12 mouse cellular contexts compared by ENCODE assay signal in genomic region chr10:77266281-77266680, GRCm38 (mm10). TPM values are rescaled to one million over a fixed set of nuclear protein-coding genes. Genes with fewer than 3 reads are reported as not detected.
A peak's percentile ranks its signal among the peaks of the same experiment; 100 is the strongest.
DNase-seq lines count a peak whose midpoint lies in the region; ATAC-seq lines count a peak whose summit lies in the region.
"Had no signal": no experiment of that assay in that cellular context is flagged by ENCODE, and none has a peak within 500 bp of the region (broad histone marks: within the 10 kb centered on the region; RNA-seq: fewer than 3 reads in every experiment).

No protein-coding gene starts in this region.

- H3K9ac ChIP-seq in kidney, embryonic 16.5 days (replicated peaks; ENCODE audit: low read length) = no peak overlapping the region
- no peak overlapping the region for H3K9ac ChIP-seq in kidney, embryonic 14.5 days (ENCODE audit: low read depth, low read length)
- H3K9ac ChIP-seq: embryonic facial prominence, embryonic 15.5 days had no signal

- H3K4me1 ChIP-seq in kidney, embryonic 16.5 days (ENCODE audit: insufficient read depth, low read length) = no peaks in the 10 kb centered on the region
- H3K4me1 ChIP-seq in kidney, embryonic 14.5 days (ENCODE audit: control insufficient read depth, insufficient read depth, low read length) = no peaks in the 10 kb centered on the region
- H3K4me1 ChIP-seq: embryonic facial prominence, embryonic 15.5 days had no signal

- intact Hi-C loops in heart, postnatal 10 days (cut with DNase I) = no loop called here

- H3K4me3 ChIP-seq in kidney, embryonic 16.5 days (ENCODE audit: low read length) = no peak overlapping the region
- H3K4me3 ChIP-seq in kidney, embryonic 14.5 days (ENCODE audit: low read length) = no peak overlapping the region
- H3K4me3 ChIP-seq: embryonic facial prominence, embryonic 15.5 days had no signal

- H3K4me2 ChIP-seq in kidney, embryonic 16.5 days (replicated peaks; ENCODE audit: low read depth, low read length) = no peak overlapping the region
- no peak overlapping the region for H3K4me2 ChIP-seq in kidney, embryonic 14.5 days (replicated peaks; ENCODE audit: low read depth, low read length)
- H3K4me2 ChIP-seq: embryonic facial prominence, embryonic 15.5 days had no signal

- H3K9me3 ChIP-seq in kidney, embryonic 16.5 days (ENCODE audit: low read length) = no peaks in the 10 kb centered on the region
- H3K9me3 ChIP-seq in kidney, embryonic 14.5 days (ENCODE audit: control insufficient read depth, low read length) = no peaks in the 10 kb centered on the region
- H3K9me3 ChIP-seq: embryonic facial prominence, embryonic 15.5 days; G1E had no signal

- H3K36me3 ChIP-seq in kidney, embryonic 16.5 days (ENCODE audit: insufficient read depth, low read length) = peaks cover 82% of the 10 kb centered on the region
- H3K36me3 ChIP-seq in kidney, embryonic 14.5 days (ENCODE audit: control insufficient read depth, insufficient read depth, low read length) = peaks cover 87% of the 10 kb centered on the region

- H3K27ac ChIP-seq in kidney, embryonic 16.5 days (ENCODE audit: low read length) = 0 out of 2 replicates have a peak overlapping the region, but pooled peaks have one; percentile 31
- no peak overlapping the region for H3K27ac ChIP-seq in kidney, embryonic 14.5 days (ENCODE audit: low read depth, low read length)
- H3K27ac ChIP-seq: embryonic facial prominence, embryonic 15.5 days had no signal

- ATAC-seq in kidney, embryonic 16.5 days (ENCODE audit: low FRiP score, low TSS enrichment) = no peak
- no peak for ATAC-seq in kidney, embryonic 14.5 days (ENCODE audit: low FRiP score, low TSS enrichment)

- H3K27me3 ChIP-seq in kidney, embryonic 16.5 days (ENCODE audit: insufficient read depth, low read length) = no peaks in the 10 kb centered on the region
- H3K27me3 ChIP-seq in kidney, embryonic 14.5 days (ENCODE audit: control insufficient read depth, insufficient read depth, low read length) = no peaks in the 10 kb centered on the region
- H3K27me3 ChIP-seq: embryonic facial prominence, embryonic 15.5 days had no signal

- peak; percentile 35 to 36 for DNase-seq in heart, postnatal 10 days
- peak; percentile 41 to 50 for DNase-seq in kidney, postnatal 36 days
- DNase-seq in lung, postnatal 36 days = peak; percentile 58
- DNase-seq in testis, postnatal 10 days (ENCODE audit: low spot score) = no peak
- DNase-seq in layer of hippocampus, postnatal 25 days (ENCODE audit: extremely low spot score in 1 of 2, low spot score in 1 of 2) = no peak
- DNase-seq in cerebellum, adult 8-10 months = no peak
- DNase-seq: adrenal gland, adult 2 months; cerebellum, adult 11 months had no signal

- 78% methylated on average over 8 of the region's 8 CpGs for WGBS in kidney, embryonic 16.5 days
- 75% methylated on average over 8 of the region's 8 CpGs for WGBS in kidney, embryonic 14.5 days

RNA-seq across cellular contexts. Expression of gene Pofut2, which starts 7.3 kb away (rescaled TPM):
- 148 and 149 TPM in 2 replicates for polyA plus RNA-seq in kidney, embryonic 16.5 days (2015; fragmentation: Nextera tagmentation; extraction: Ambion mirVana)
- polyA plus RNA-seq in kidney, embryonic 14.5 days (2014; fragmentation: Nextera tagmentation; extraction: Ambion mirVana) = 96.3 and 112 TPM in 2 replicates
- 10 to 100 TPM; 60.3 to 61.0 TPM for total RNA-seq in heart, postnatal 10 days (2021)
- total RNA-seq in layer of hippocampus, postnatal 25 days (2021) = 10 to 100 TPM; 29.9 to 31.9 TPM

Comparison
In these comparisons a context has a peak if more than half of its experiments do, and no peak if none do; other contexts are left out.
1. DNase-seq: peak in heart, postnatal 10 days (2 of 2), kidney, postnatal 36 days (2 of 2) and lung, postnatal 36 days (single experiment); none in testis, postnatal 10 days (single experiment), layer of hippocampus, postnatal 25 days (0 of 2) and cerebellum, adult 8-10 months (single experiment).